24 mouse cellular contexts compared by ENCODE assay signal in the genomic region with DNA sequence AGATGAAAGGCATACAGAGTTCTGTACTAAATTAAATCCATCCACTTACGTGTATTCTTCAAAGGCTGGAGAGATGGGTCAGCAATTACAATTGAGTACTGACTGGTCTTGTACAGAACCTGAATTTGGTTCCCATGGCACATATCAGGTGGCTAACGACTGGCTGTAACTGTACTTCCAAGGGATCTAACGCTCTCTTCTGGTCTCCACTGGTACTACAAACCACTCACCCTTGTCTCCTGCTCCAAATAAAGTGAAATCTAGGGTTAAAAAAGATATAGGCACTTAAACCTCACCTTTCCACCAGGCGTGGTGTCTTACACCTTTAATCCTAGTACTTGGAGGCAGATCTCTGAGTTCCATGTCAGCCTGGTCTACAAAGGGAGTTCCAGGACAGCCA. TPM values are rescaled to one million over a fixed set of nuclear protein-coding genes. Genes with fewer than 3 reads are reported as not detected.
DNase-seq lines count a peak whose midpoint lies in the region; ATAC-seq and TF ChIP-seq lines count a peak whose summit lies in the region.
"Had no signal": no experiment of that assay in that cellular context is flagged by ENCODE, and none has a peak within 500 bp of the region (broad histone marks: within the 10 kb centered on the region; RNA-seq: fewer than 3 reads in every experiment).

No protein-coding gene starts in this region.

- WGBS in midbrain, embryonic 11.5 days = 51% methylated on average over 4 of the region's 4 CpGs
- WGBS in midbrain, embryonic 10.5 days = 47% methylated on average over 4 of the region's 4 CpGs
- WGBS in stomach, postnatal 0 days = 68% methylated on average over 4 of the region's 4 CpGs
- WGBS in hindbrain, embryonic 10.5 days = 53% methylated on average over 4 of the region's 4 CpGs

- no peaks in the 10 kb centered on the region for H3K36me3 ChIP-seq in midbrain, embryonic 11.5 days (ENCODE audit: control insufficient read depth, insufficient read depth, low read length)
- no peaks in the 10 kb centered on the region for H3K36me3 ChIP-seq in midbrain, embryonic 10.5 days
- no peaks in the 10 kb centered on the region for H3K36me3 ChIP-seq in stomach, postnatal 0 days (ENCODE audit: control insufficient read depth, insufficient read depth, low read length)
- no peaks in the 10 kb centered on the region for H3K36me3 ChIP-seq in hindbrain, embryonic 10.5 days
- H3K36me3 ChIP-seq: embryonic facial prominence, embryonic 12.5 days; embryonic facial prominence, embryonic 15.5 days; heart, embryonic 13.5 days; hindbrain, embryonic 13.5 days; intestine, embryonic 15.5 days had no signal

- no peak overlapping the region for H3K4me3 ChIP-seq in midbrain, embryonic 11.5 days (ENCODE audit: low read depth, low read length)
- no peak overlapping the region for H3K4me3 ChIP-seq in midbrain, embryonic 10.5 days
- H3K4me3 ChIP-seq in stomach, postnatal 0 days (ENCODE audit: low read depth, low read length) = no peak overlapping the region
- H3K4me3 ChIP-seq in hindbrain, embryonic 10.5 days = no peak overlapping the region
- H3K4me3 ChIP-seq: embryonic facial prominence, embryonic 12.5 days; embryonic facial prominence, embryonic 15.5 days; gastrocnemius, adult 2 months; heart, embryonic 13.5 days; hindbrain, embryonic 13.5 days; intestine, embryonic 15.5 days had no signal

- no peak for TF ChIP-seq EP300 in stomach, postnatal 0 days (optimal IDR thresholded peaks at IDR 0.05)

- DNase-seq in midbrain, embryonic 11.5 days (ENCODE audit: low spot score, missing footprints) = peak; percentile 23
- no peak for DNase-seq in midbrain, embryonic 10.5 days (ENCODE audit: low spot score)
- DNase-seq in ES-CJ7 (ENCODE audit: low read depth, low spot score) = peak; percentile 70
- DNase-seq in stomach, postnatal 0 days (ENCODE audit: low spot score) = no peak
- DNase-seq in gastrocnemius, adult 8-10 months (ENCODE audit: low spot score in 2 of 2) = no peak
- DNase-seq in hindbrain, embryonic 10.5 days (ENCODE audit: low spot score) = no peak
- DNase-seq: adrenal gland, postnatal 14 days; cerebellum, adult 11 months; cerebellum, adult 2 months; cerebellum, adult 9-11 months; cerebellum, postnatal 25 days; forebrain, postnatal 0 days; gastrocnemius, adult 2 months; gastrocnemius, postnatal 25 days; heart, adult 18-20 months; heart, postnatal 14 days had no signal

- H3K9me3 ChIP-seq in midbrain, embryonic 11.5 days (ENCODE audit: control insufficient read depth, low read length) = no peaks in the 10 kb centered on the region
- no peaks in the 10 kb centered on the region for H3K9me3 ChIP-seq in midbrain, embryonic 10.5 days (replicated peaks)
- H3K9me3 ChIP-seq in stomach, postnatal 0 days (ENCODE audit: control insufficient read depth, low read length) = no peaks in the 10 kb centered on the region
- no peaks in the 10 kb centered on the region for H3K9me3 ChIP-seq in hindbrain, embryonic 10.5 days
- H3K9me3 ChIP-seq: embryonic facial prominence, embryonic 12.5 days; embryonic facial prominence, embryonic 15.5 days; heart, embryonic 13.5 days; hindbrain, embryonic 13.5 days; intestine, embryonic 15.5 days had no signal

- H3K27me3 ChIP-seq in midbrain, embryonic 11.5 days (ENCODE audit: control insufficient read depth, insufficient read depth, low read length) = peaks cover 8% of the 10 kb centered on the region
- peaks cover 25% of the 10 kb centered on the region for H3K27me3 ChIP-seq in midbrain, embryonic 10.5 days (ENCODE audit: low read depth, poor library complexity, severe bottlenecking)
- no peaks in the 10 kb centered on the region for H3K27me3 ChIP-seq in stomach, postnatal 0 days (ENCODE audit: control insufficient read depth, insufficient read depth, low read length)
- peaks cover 25% of the 10 kb centered on the region for H3K27me3 ChIP-seq in hindbrain, embryonic 10.5 days (ENCODE audit: insufficient read depth, poor library complexity, severe bottlenecking)
- H3K27me3 ChIP-seq: embryonic facial prominence, embryonic 15.5 days; heart, embryonic 13.5 days; intestine, embryonic 15.5 days had no signal

- H3K4me2 ChIP-seq in midbrain, embryonic 11.5 days = no peak overlapping the region
- no peak overlapping the region for H3K4me2 ChIP-seq in stomach, postnatal 0 days (replicated peaks; ENCODE audit: low read depth)
- H3K4me2 ChIP-seq: embryonic facial prominence, embryonic 12.5 days; embryonic facial prominence, embryonic 15.5 days; heart, embryonic 13.5 days; hindbrain, embryonic 13.5 days; intestine, embryonic 15.5 days had no signal

- TF ChIP-seq CTCF in stomach, postnatal 0 days (IDR thresholded peaks at IDR 0.05; ENCODE audit: low read depth) = 0 out of 2 replicates have a peak, but pooled peaks have one; percentile 4

- H3K27ac ChIP-seq in midbrain, embryonic 11.5 days (ENCODE audit: low read depth, low read length) = no peak overlapping the region
- no peak overlapping the region for H3K27ac ChIP-seq in midbrain, embryonic 10.5 days (replicated peaks)
- no peak overlapping the region for H3K27ac ChIP-seq in stomach, postnatal 0 days (replicated peaks)
- H3K27ac ChIP-seq in hindbrain, embryonic 10.5 days = no peak overlapping the region
- H3K27ac ChIP-seq: embryonic facial prominence, embryonic 12.5 days; embryonic facial prominence, embryonic 15.5 days; gastrocnemius, adult 2 months; heart, embryonic 13.5 days; hindbrain, embryonic 13.5 days; intestine, embryonic 15.5 days had no signal

- H3K4me1 ChIP-seq in midbrain, embryonic 11.5 days (ENCODE audit: control insufficient read depth, insufficient read depth, low read length) = peaks cover 1% of the 10 kb centered on the region
- peaks cover 13% of the 10 kb centered on the region for H3K4me1 ChIP-seq in midbrain, embryonic 10.5 days
- no peaks in the 10 kb centered on the region for H3K4me1 ChIP-seq in stomach, postnatal 0 days (replicated peaks; ENCODE audit: control insufficient read depth, insufficient read depth)
- H3K4me1 ChIP-seq in hindbrain, embryonic 10.5 days (replicated peaks) = peaks cover 13% of the 10 kb centered on the region

- H3K9ac ChIP-seq in midbrain, embryonic 11.5 days (ENCODE audit: low read length) = no peak overlapping the region
- no peak overlapping the region for H3K9ac ChIP-seq in stomach, postnatal 0 days (ENCODE audit: low read length)
- H3K9ac ChIP-seq: embryonic facial prominence, embryonic 12.5 days; embryonic facial prominence, embryonic 15.5 days; forebrain, postnatal 0 days; heart, embryonic 13.5 days; hindbrain, embryonic 13.5 days; intestine, embryonic 15.5 days had no signal

- no peak for ATAC-seq in midbrain, embryonic 11.5 days (ENCODE audit: low FRiP score)
- ATAC-seq in stomach, postnatal 0 days (ENCODE audit: low FRiP score, low TSS enrichment) = no peak
- ATAC-seq: forebrain, embryonic 14.5 days; forebrain, postnatal 0 days; hindbrain, embryonic 16.5 days; intestine, embryonic 15.5 days had no signal

RNA-seq across cellular contexts. Expression of a gene that starts 2.8 kb away (rescaled TPM):
- 26.4 and 28.3 TPM in 2 replicates for polyA plus RNA-seq in midbrain, embryonic 11.5 days (2014; fragmentation: Nextera tagmentation; extraction: Ambion mirVana)
- 20.3 and 23.6 TPM in 2 replicates for polyA plus RNA-seq in midbrain, embryonic 10.5 days (2016; fragmentation: Nextera tagmentation; extraction: Ambion mirVana)
- polyA plus RNA-seq in stomach, postnatal 0 days (2015; fragmentation: Nextera tagmentation; extraction: Ambion mirVana) = 17.7 and 20.7 TPM in 2 replicates
- total RNA-seq in gastrocnemius, adult 8-10 months (2022) = 10 to 100 TPM; 16.8 to 18.8 (median 17.4) TPM
- polyA plus RNA-seq in hindbrain, embryonic 10.5 days (2016; fragmentation: Nextera tagmentation; extraction: Ambion mirVana) = 20.1 and 28.7 TPM in 2 replicates

RNA-seq across cellular contexts. Expression of a gene that starts 4.2 kb away (rescaled TPM):
- 0.87 and 1.3 TPM in 2 replicates for polyA plus RNA-seq in midbrain, embryonic 11.5 days (2014; fragmentation: Nextera tagmentation; extraction: Ambion mirVana)
- polyA plus RNA-seq in midbrain, embryonic 10.5 days (2016; fragmentation: Nextera tagmentation; extraction: Ambion mirVana) = 0.49 and 1.3 TPM in 2 replicates
- polyA plus RNA-seq in stomach, postnatal 0 days (2015; fragmentation: Nextera tagmentation; extraction: Ambion mirVana) = 17.1 and 18.2 TPM in 2 replicates
- 1 to 10 TPM in 1 of 4 experiments, under 1 TPM in 3; 0.46 to 1.0 (median 0.75) TPM for total RNA-seq in gastrocnemius, adult 8-10 months (2022)
- polyA plus RNA-seq in hindbrain, embryonic 10.5 days (2016; fragmentation: Nextera tagmentation; extraction: Ambion mirVana) = 0.95 and 1.2 TPM in 2 replicates
- total RNA-seq: MEL had no signal

Comparison
In these comparisons a context has a peak if more than half of its experiments do, and no peak if none do; other contexts are left out.
1. DNase-seq: peak in midbrain, embryonic 11.5 days (single experiment) and ES-CJ7 (single experiment); none in midbrain, embryonic 10.5 days (single experiment), stomach, postnatal 0 days (single experiment), gastrocnemius, adult 8-10 months (0 of 2) and hindbrain, embryonic 10.5 days (single experiment).